Mouse (Mus musculus) testis, postnatal 14 days (tissue): Measurements from ENCODE around the gene C330007P06Rik.

ENCODE experiments used
- DNase-seq: peaks from one replicate; pipeline ENCODE4 v3.0.0; 2021; ENCODE audit warnings: low spot score

Gene C330007P06Rik

DNA sequence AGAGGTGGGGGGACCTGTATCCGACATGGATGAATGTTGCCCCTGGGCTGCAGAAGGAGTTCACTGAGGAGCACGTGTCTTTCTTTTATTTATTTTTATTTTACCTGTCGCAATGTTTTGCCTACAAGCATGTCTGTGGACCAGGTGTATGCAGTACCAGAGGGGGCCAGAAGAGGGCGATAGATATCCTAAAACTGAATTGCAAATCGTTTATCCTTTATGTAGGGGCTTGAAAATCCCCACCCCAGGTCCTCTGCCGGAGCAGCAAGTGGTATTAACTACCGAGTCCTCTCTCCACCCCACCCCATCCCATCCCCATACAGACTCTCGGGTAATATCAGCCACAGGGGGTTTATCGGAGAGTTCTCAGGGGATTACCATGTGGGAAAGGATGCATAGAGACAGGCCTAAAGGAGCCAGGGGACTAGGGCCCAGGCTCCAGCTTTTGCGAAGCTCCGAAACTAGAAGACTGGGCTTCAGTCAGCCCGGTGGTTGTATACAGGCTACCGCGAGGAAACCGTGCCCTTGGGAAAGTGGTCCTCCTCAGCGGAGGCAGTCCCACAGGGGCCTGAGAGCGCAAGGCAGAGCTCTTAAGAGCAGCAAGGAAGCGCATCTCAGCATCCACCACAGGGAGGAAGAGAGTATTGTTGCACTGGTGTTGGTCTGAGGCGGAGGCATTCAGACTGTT, 40.4 kb downstream of the C330007P06Rik start:
- DNase-seq, result peak; percentile 36

DNA sequence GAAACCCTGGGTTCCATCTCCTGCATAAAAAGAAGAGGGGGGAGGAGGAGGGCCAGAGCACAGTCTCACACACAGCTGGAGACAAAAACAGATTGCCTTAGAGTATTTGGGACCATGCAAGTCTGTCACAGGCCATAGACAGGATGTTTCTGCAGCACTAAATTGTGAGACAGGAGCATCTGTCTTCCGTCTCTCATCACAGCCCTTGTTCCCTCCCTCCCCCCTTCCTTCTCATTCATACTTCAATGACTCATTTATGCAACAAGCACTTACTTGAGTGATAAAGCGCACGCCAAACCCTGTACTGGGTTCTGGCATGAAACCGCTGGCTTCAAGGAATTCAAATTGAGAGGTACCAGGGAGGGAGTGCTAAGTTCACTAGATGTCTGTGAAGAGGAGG, 42.3 kb downstream of the C330007P06Rik start:
- DNase-seq, result no peak

DNA sequence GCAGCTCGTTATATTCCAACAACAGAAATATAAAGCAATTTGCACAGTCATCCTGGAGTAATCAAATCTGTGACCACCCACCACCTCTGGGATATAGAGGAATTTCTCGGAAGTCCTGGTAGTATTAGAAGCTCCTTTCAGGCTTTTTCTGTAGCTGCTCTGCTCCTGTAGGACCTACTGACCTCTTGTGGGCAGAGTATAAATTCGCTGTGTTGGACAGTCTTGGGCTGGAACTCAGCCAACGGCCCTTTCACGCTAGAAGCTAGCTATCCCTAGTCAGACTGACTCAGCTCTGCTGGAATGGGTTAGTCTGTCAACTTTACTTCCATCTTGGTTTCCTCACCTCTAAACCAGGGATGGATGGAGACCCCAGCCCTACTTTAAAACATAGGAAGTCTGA, 43.6 kb downstream of the C330007P06Rik start:
- no peak for DNase-seq

GRCm38 (mm10) chrX:36826873-36827272, 47.0 kb downstream of the C330007P06Rik start:
- no peak for DNase-seq

- no peak for DNase-seq
These were observed 48.9 kb downstream of the C330007P06Rik start for GRCm38 (mm10) chrX:36825032-36825431.

DNA sequence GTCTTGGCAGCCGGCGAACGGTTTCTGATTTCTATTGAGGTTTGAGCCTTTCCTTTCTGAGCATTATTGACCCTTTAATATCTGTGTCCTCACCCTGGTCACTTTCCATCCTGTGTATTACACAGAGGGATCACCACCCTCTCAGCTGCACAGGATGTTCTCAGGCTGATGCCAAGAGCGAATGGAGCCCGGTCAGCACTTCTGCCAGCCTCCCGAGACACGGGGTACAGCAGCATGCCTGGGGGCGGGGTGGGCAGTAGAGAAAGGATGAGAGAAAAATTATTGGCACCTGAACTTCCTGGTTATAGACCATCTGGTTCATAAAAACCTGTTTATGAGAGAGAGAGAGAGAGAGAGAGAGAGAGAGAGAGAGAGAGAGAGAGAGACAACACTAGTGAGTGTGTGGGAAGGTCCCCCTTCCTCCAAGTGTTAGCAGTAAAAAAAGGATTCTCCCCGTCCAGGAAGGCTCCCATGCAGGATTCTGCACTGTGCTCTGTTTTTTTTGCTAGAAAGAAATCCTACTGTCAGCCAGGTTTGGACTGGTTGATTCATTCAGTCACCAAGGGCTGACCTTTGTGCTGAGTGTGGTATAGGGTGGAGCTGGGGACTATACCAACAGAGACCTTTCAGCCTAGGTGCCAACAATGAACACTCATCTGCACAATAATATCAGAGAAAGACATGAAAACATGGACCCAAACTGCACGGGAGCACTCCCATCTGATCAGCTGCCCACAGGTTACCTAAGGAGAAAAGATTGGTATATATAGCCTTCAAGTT, 49.8 kb downstream of the C330007P06Rik start:
- DNase-seq, result no peak

DNA sequence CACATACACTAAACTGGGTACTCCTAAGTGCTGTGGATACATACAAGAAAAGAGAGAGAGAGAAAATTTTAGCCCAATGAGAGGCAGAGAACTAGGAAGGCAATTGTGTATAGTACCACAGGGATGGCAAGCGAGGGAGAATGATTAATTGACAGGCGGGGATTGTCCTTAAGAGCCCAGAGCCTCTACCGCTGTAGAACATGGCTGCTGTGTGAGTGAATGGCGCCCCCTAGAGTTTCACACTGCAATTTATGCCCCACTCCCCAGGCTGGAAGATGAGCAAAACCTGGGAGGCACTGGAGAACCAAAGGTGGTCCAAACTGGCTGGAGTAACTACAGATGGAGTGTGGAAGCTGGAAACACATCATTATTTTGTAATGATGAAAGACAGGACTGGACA, 53.7 kb downstream of the C330007P06Rik start:
- no peak for DNase-seq

- no peak for DNase-seq
These were observed 54.3 kb downstream of the C330007P06Rik start for GRCm38 (mm10) chrX:36819575-36819974.

DNA sequence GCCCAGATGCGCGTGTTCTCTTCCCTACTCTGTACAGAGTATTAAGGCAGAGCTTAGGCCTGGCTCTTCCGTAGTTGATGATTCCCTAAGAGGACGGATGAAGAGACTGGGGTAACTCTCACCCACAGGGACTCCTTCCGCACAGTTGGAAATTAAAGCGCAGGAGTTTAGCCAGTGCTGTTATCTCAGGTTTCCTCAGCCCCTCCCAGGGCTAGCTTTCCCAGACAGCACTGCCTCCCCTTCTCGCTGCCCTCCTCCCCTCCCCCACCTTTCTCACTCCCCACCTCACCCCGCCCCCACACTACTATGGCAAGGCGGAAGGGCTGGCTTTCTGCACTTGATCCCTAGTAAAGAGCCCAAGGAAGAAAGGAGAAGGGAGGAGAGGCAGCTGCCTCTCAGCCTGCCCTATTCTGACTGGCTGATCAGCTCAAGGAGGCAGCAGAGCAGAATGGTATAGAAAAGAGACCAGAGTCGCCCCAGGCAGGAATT, 56.9 kb downstream of the C330007P06Rik start:
- no peak for DNase-seq

GRCm38 (mm10) chrX:36816368-36816899, 57.5 kb downstream of the C330007P06Rik start:
- no peak for DNase-seq

DNA sequence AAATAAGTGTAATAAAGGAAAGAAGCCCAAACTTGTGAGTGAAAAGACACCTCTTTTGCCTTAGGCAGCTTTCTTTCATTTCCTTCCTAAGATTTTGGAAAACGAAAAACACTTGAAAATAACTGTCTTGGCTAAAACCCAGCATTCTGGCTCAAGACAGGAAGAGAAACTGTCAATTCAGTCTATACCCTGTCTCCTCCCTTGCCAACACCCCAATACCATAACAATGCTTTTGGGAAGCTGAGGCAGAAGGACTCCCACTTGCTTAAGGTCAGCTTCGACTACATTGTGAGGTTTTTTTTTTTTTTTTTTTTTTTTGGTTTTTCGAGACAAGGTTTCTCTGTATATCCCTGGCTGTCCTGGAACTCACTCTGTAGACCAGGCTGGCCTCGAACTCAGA, 58.5 kb downstream of the C330007P06Rik start:
- no peak for DNase-seq

DNA sequence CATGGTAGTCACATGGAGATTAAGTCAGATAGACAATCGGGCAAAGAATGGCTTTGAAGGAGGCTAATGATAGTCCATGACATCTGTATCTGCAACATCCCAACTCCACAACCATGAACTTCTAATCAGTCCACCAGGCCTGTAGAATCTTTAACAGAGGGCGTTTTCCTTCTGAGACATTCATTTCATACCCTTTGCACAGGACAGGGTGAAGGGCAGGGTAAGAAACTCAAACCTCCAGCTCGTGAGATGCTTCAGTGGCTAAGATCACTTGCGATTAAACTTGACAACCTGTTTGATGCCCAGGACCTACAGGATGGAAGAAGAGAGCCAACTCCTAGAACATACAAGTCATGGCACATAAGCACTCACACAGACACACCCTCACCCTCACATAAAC, 58.9 kb downstream of the C330007P06Rik start:
- no peak for DNase-seq

DNA sequence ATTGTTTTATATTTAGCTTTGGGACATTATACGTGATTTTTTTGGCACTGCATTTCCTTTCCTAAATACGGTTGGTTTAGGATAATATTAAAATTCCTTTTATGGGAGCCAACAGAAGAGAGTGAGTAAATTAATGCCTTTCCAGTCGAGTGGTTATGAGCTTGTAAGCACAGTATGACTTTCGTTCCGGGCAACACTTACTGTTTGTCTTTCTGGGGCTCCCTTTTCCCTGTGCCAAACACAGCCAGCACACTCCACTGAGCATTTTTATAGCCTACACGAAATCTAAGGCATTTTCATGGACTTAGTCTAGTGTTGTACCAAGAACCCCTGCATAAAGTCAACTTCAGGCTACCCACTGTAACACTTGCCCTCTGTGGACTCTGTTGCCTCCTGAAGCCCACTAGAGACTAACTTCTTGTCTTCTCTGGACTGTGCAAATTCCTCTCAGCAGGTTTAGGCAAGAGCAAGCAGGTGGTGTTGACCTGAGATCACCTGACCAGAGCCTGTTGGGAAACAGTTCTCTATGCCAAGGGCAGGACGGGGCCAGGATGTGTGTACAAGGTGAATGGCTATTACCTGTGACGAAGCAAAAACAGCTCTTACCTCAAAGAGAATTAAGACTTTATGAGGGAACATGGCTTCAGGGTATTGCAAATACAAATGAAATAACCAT, 59.6 kb downstream of the C330007P06Rik start:
- no peak for DNase-seq

DNA sequence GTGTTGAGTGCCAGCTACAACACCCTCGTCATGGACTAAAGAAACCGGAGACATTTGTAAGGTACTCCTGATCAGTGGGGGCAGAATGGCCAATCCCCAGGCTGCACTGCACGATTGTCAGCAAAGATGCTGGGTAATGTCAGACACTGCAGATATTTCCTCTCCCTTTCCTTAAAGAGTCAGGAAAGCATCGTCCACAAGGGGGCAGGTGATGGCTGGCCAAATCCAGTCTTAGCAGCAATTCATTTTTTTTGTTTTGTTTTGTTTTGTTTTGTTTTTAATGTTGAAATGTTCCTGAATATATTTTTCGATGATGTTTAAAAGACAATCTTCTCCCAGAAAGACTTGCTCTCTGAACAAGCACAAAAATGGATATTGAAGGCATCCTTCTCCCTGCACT, 62.5 kb downstream of the C330007P06Rik start:
- no peak for DNase-seq

DNA sequence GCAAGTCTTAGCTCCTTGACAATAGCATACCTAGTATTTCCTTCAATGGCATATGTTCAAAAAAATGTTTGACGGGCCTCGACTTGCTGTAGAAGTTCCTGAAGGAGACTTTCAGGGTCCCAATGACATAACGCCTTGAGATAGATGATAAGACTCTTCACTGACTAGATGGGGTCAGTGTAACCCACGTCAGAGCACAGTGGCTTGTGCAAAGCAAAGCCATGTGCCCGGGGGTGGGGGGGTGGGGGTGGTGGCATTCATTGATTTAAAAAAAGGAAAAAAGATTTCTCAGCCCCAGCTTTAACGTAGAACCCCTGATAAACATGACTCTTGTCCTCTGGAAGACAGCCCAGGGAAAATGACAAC, 65.6 kb downstream of the C330007P06Rik start:
- DNase-seq, result no peak

GRCm38 (mm10) chrX:36807360-36808317, 66.3 kb downstream of the C330007P06Rik start:
- peak; percentile 84 for DNase-seq

- DNase-seq, result no peak
These were observed 68.3 kb downstream of the C330007P06Rik start for GRCm38 (mm10) chrX:36805466-36806235.

- peak; percentile 18 for DNase-seq
These were observed 69.7 kb downstream of the C330007P06Rik start for GRCm38 (mm10) chrX:36804196-36804595.

GRCm38 (mm10) chrX:36803189-36803588, 70.7 kb downstream of the C330007P06Rik start:
- DNase-seq, result no peak

- DNase-seq, result no peak
These were observed 74.6 kb downstream of the C330007P06Rik start for GRCm38 (mm10) chrX:36799131-36799879.
